Mouse (Mus musculus) forebrain, embryonic 16.5 days (tissue): Measurements from ENCODE around the gene Pdzrn3. TPM values are rescaled to one million over a fixed set of nuclear protein-coding genes. Genes with fewer than 3 reads are reported as not detected.
A peak's percentile ranks its signal among the peaks of the same experiment; 100 is the strongest.

Experiments
- ATAC-seq: fragments of 200-750 bp; cut with Nextera tagmentation; 2 replicates; pipeline ENCODE4 v1.8.0; 2017; ENCODE audit warnings: mild to moderate bottlenecking, moderate library complexity
- H3K27ac ChIP-seq: fragments of 300-500 bp; sonication (generic); 2 replicates; pipeline ENCODE4 v1.5.1; 2014; ENCODE audit warnings: low read length, control low read depth
- H3K27me3 ChIP-seq: fragments of 300-500 bp; sonication (generic); replicated peaks from 2 replicates; pipeline ENCODE4 v1.6.1; 2014; ENCODE audit warnings: low read length; ENCODE audit not compliant: control insufficient read depth, insufficient read depth
- H3K36me3 ChIP-seq: fragments of 300-500 bp; sonication (generic); 2 replicates; pipeline ENCODE4 v1.6.1; 2014; ENCODE audit not compliant: control insufficient read depth, insufficient read depth
- H3K4me1 ChIP-seq: fragments of 300-500 bp; sonication (generic); replicated peaks from 2 replicates; pipeline ENCODE4 v1.6.1; 2014; ENCODE audit warnings: low read length; ENCODE audit not compliant: control insufficient read depth, insufficient read depth
- H3K4me2 ChIP-seq: fragments of 300-500 bp; sonication (generic); 2 replicates; pipeline ENCODE4 v1.6.1; 2014; ENCODE audit warnings: mild to moderate bottlenecking, low read length, control low read depth
- H3K4me3 ChIP-seq: fragments of 300-500 bp; sonication (generic); replicated peaks from 2 replicates; pipeline ENCODE4 v1.5.1; 2014; ENCODE audit warnings: mild to moderate bottlenecking, low read length, control low read depth
- H3K9ac ChIP-seq: fragments of 300-500 bp; sonication (generic); replicated peaks from 2 replicates; pipeline ENCODE4 v1.6.1; 2014; ENCODE audit warnings: low read depth, low read length, control low read depth
- H3K9me3 ChIP-seq: fragments of 300-500 bp; sonication (generic); 2 replicates; pipeline ENCODE4 v1.6.1; 2016; ENCODE audit warnings: low read length; ENCODE audit not compliant: control insufficient read depth
- WGBS: fragments of 180-500 bp; shearing (Covaris S2); extraction: QIAGEN DNeasy Blood & Tissue Kit; methylation state at CpG from one replicate; pipeline ENCODE4 v1.1.7; 2014; 5-methylcytosine and 5-hydroxymethylcytosine counted together
- polyA plus RNA-seq: library from polyadenylated mRNA; unstranded; fragments of >200 nt; fragmentation: Nextera tagmentation; extraction: Ambion mirVana; gene quantifications from 2 replicates; pipeline ENCODE4 v1.2.1, GENCODE M21; 2015

Gene Pdzrn3
- polyA plus RNA-seq, 1 experiment from 2014 or later, result 24.0 TPM

DNA sequence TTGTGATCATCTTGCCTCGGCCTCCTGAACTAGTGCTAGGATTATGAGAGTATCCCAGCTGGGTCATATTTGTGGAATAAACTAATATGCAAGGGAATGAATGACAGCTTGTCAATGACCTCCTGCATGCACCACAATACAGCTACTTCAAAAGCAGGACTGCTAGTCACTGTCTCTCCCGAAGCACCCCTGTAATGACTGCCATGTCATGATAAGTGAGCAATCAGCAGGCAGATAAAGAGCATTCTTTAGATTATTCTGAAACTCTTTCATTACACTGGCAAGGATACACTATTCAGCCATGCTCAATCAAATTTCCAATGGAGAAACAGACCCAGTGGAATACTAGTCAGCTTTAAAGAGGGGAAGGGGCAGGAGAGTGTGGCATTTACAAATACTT lies 85.8 kb downstream of the Pdzrn3 start:
- Histone ChIP-seq H3K27ac (no peak overlapping the region), H3K9me3 (no peaks in the 10 kb centered on the region), H3K9ac (no peak overlapping the region), H3K36me3 (no peaks in the 10 kb centered on the region), H3K27me3 (0 out of 2 replicates have a peak, but pooled peaks cover 2% of the 10 kb centered on the region), H3K4me2 (no peak overlapping the region), H3K4me3 (no peak overlapping the region), H3K4me1 (no peaks in the 10 kb centered on the region; the same call in 1 of the 2 replicates)
- no peak for ATAC-seq
- 67% methylated on average over 2 of the region's 2 CpGs for WGBS

GRCm38 (mm10) chr6:101290160-101290559 lies 87.5 kb downstream of the Pdzrn3 start:
- no peak for ATAC-seq
- H3K36me3 ChIP-seq, result no peaks in the 10 kb centered on the region
- 0 out of 2 replicates have a peak, but pooled peaks cover 2% of the 10 kb centered on the region for H3K27me3 ChIP-seq
- H3K4me3 ChIP-seq, result no peak overlapping the region
- no peak overlapping the region for H3K4me2 ChIP-seq
- H3K27ac ChIP-seq, result no peak overlapping the region
- no peaks in the 10 kb centered on the region for H3K9me3 ChIP-seq
- no peak overlapping the region for H3K9ac ChIP-seq
- no peaks in the 10 kb centered on the region; the same call in 1 of the 2 replicates for H3K4me1 ChIP-seq
- 65% methylated on average over 2 of the region's 2 CpGs for WGBS

DNA sequence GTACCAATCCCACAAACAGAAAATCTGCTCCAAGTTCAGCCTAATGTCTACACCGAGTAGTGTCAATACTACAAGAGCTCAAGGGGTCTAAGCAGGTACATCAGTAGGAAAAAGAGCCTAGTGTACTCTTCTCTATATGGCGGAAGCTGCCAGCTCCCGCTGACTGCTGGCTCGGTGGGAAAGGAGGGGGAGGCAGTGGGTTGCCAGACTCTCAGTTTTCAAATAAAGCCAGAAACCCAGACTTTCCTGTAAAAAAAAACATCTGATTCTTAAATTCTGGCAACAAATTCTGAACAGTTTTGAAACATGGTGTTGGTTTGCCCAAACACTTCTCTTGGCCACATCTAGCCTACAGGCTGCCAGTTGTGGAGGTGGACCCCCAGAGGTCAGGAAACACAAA lies 88.3 kb downstream of the Pdzrn3 start:
- WGBS, result 52% methylated on average over 4 of the region's 4 CpGs
- Histone ChIP-seq H3K27me3 (0 out of 2 replicates have a peak, but pooled peaks cover 2% of the 10 kb centered on the region), H3K36me3 (no peaks in the 10 kb centered on the region), H3K4me1 (peaks cover 2% of the 10 kb centered on the region; the same call in 1 of the 2 replicates), H3K4me2 (no peak overlapping the region), H3K9ac (no peak overlapping the region), H3K27ac (no peak overlapping the region), H3K4me3 (no peak overlapping the region), H3K9me3 (no peaks in the 10 kb centered on the region)
- ATAC-seq, result peak; percentile 59; the same call in 1 of the 2 replicates

DNA sequence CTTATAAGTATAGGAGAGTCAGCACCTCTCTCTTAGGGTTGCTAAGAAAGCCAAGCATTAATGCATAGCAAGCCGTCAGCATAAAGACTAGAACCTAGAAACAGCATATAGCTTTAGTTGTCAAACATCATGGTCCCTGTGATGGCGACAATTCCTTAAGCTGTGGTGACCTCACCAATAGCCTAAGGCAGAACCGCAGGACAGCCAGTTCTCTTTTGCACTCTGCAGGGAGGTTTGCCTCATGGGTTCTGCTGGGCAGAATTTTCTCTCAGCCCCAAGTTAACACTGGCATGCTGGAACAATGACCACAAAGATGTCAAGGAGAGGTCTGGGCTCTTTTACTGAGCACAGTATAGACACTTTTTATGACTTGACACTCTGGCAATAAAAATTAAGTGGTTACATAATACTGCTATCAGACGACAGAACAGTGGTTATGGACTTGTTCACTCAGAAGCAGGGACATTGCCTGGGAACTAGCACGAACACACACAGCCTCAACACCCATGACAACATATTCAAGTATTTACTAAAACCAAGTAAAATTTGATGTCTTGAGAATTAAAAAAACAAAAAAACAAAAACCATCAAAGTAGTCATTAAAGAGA lies 90.0 kb downstream of the Pdzrn3 start:
- no peaks in the 10 kb centered on the region for H3K9me3 ChIP-seq
- H3K9ac ChIP-seq, result no peak overlapping the region
- ATAC-seq, result no peak
- no peaks in the 10 kb centered on the region for H3K36me3 ChIP-seq
- no peak overlapping the region for H3K4me3 ChIP-seq
- WGBS, result 74% methylated on average over 5 of the region's 5 CpGs
- H3K4me1 ChIP-seq, result peaks cover 2% of the 10 kb centered on the region
- no peak overlapping the region for H3K27ac ChIP-seq
- H3K27me3 ChIP-seq, result no peaks in the 10 kb centered on the region
- no peak overlapping the region for H3K4me2 ChIP-seq

DNA sequence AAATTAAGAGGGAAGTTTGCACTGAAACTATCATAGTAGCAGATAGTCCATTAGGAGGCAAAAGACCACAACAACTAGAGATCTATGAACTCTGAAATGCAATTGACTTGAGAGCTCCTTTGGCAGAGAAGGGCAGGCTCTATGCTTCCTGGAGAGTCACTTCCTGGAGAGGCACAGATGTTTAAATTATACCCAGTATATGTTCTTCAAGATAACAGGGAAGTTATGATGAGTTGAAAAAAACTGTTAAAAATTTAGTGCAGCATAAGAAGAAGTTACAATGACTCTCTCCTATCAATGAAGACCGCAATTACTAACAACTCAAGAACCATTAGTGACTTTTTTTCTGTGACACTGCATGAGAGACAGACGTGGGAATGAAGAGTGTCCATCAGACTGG lies 90.6 kb downstream of the Pdzrn3 start:
- H3K9ac ChIP-seq, result no peak overlapping the region
- no peak overlapping the region for H3K4me3 ChIP-seq
- 92% methylated on average over 2 of the region's 2 CpGs for WGBS
- ATAC-seq, result no peak
- H3K36me3 ChIP-seq, result no peaks in the 10 kb centered on the region
- no peaks in the 10 kb centered on the region for H3K9me3 ChIP-seq
- peaks cover 6% of the 10 kb centered on the region for H3K4me1 ChIP-seq
- no peak overlapping the region for H3K27ac ChIP-seq
- no peaks in the 10 kb centered on the region for H3K27me3 ChIP-seq
- H3K4me2 ChIP-seq, result no peak overlapping the region

DNA sequence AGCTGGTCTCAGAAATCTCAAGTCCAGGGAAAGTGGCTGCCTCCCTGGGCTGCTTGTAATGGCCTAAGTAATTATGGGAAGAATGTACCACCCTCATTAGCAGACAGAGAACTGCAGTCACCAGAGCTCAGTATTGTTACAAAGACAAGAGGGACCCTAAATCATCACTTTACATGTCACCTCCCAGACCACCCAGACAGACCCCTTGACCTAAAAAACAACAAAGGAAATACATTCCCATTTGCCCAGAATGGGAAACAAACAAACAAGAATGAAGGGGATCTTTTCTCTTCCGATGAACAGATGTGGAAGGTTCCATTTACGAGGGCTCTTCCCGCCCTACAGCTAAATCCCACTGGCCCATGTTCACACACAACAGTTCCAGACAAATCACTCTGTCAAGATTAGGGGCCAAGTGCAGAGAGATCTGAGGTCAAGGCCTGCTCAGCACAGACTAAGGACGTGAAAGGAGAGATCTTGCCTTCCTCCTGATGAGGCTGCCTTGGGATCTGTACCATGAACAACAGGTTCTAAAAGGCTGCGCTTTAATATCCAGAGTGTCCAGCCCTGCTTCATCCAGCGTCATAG lies 93.2 kb downstream of the Pdzrn3 start:
- whole genome bisulfite sequencing, result 49% methylated on average over 6 of the region's 6 CpGs
- Histone ChIP-seq H3K36me3 (no peaks in the 10 kb centered on the region), H3K4me2 (no peak overlapping the region), H3K9me3 (no peaks in the 10 kb centered on the region), H3K27me3 (0 out of 2 replicates have a peak, but pooled peaks cover 2% of the 10 kb centered on the region), H3K9ac (no peak overlapping the region), H3K27ac (no peak overlapping the region), H3K4me1 (peaks cover 21% of the 10 kb centered on the region), H3K4me3 (no peak overlapping the region)
- ATAC-seq, result no peak

DNA sequence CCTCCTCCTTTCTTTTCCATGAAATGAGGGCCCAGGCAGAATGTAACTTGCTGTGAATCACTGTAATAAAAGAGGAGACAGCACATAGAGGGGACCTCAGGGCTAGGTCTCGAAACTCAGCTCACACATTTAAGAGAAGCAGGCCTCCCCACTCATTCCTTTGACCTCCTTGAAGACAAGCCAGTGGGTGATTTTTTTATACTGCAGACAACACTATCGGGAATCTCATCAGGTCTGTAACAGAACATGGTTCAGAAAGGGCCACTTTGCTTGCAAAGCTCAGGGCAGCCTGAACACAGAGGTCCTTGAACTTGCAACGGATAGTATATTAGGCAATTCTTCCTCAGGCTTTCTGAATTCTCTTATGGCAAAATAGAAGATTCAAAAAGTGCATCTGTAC lies 93.8 kb downstream of the Pdzrn3 start:
- Histone ChIP-seq H3K4me3 (no peak overlapping the region), H3K4me1 (peaks cover 23% of the 10 kb centered on the region), H3K4me2 (no peak overlapping the region), H3K27ac (no peak overlapping the region), H3K27me3 (0 out of 2 replicates have a peak, but pooled peaks cover 2% of the 10 kb centered on the region), H3K9ac (no peak overlapping the region), H3K9me3 (no peaks in the 10 kb centered on the region), H3K36me3 (no peaks in the 10 kb centered on the region)
- WGBS, result 54% methylated on average over 3 of the region's 3 CpGs
- no peak for ATAC-seq

- Histone ChIP-seq H3K27ac (no peak overlapping the region), H3K4me2 (no peak overlapping the region), H3K36me3 (no peaks in the 10 kb centered on the region), H3K4me1 (peaks cover 25% of the 10 kb centered on the region), H3K9ac (no peak overlapping the region), H3K27me3 (0 out of 2 replicates have a peak, but pooled peaks cover 2% of the 10 kb centered on the region), H3K4me3 (no peak overlapping the region), H3K9me3 (no peaks in the 10 kb centered on the region)
- ATAC-seq, result no peak; the same call in 1 of the 2 replicates
- WGBS, result 2% methylated on average over 3 of the region's 3 CpGs
These were observed 96.1 kb downstream of the Pdzrn3 start for GRCm38 (mm10) chr6:101281644-101282043.

- Histone ChIP-seq H3K27ac (no peak overlapping the region), H3K36me3 (no peaks in the 10 kb centered on the region), H3K27me3 (0 out of 2 replicates have a peak, but pooled peaks cover 2% of the 10 kb centered on the region), H3K4me1 (peaks cover 25% of the 10 kb centered on the region), H3K4me2 (peak overlapping the region; percentile 29; the same call in 1 of the 2 replicates), H3K9ac (no peak overlapping the region), H3K9me3 (no peaks in the 10 kb centered on the region), H3K4me3 (no peak overlapping the region)
- peak; percentile 78 for ATAC-seq
- WGBS, result 5% methylated on average over 9 of the region's 9 CpGs
These were observed 96.9 kb downstream of the Pdzrn3 start for GRCm38 (mm10) chr6:101280811-101281218.
